Comparison of ENCODE assay signal across 1 mouse cellular context in the genomic region with DNA sequence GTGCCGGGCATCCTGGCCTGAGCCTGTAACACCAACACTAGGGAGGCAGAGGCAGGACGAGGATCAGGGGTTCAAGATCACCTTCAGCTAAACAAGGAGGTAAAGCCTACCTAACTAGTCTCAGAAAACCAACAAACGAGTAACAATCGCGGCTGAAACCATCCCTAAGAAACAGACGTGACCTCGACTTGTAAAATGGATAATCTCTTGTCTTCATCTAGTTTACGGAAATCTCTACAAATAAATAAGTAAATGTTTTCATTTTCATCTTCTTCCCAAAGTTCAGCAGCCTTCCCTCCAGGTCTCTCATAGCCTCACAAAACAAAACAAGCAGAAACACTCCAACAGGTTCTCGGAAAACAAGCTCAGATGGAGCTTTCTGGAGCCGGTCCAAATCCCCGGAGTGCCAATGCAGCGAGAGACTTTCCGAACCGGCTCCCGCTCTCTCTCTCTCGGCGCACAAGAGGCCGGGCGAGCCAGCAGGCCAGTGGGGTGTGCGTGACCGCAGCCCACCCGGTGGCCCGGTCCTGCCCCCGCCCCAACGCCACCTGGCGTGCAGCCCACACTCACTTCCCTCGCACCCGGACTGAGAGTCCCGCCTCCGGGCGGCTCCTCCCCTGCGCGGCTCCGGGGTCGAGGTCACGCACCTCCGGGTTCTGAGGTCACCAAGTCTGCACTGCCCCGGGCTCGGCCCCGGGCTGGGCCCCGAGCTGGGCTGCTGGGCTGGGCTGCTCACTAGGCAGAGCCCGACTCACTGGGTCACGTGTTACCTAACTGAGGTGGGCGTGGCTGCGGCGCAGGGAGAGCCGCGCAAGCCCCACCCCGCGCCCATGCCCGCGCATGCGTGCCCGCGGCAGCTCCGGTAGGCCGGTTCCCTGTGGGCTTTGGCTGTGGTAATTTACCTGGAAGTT.
TF ChIP-seq lines count a peak whose summit lies in the region.

TSS of gene Wdsub1 (minus strand) at position 761 of the 911 bp plus-strand sequence.

TF ChIP-seq in MEL, 35 proteins besides CTCF, POLR2A, EP300 and RAD21 (continued from another document):
- TF ChIP-seq E2F4 (IDR thresholded peaks at IDR 0.05; ENCODE audit: borderline replicate concordance, low read depth, low read length) (no peak), HCFC1 (IDR thresholded peaks at IDR 0.05; ENCODE audit: low read depth, low read length) (no peak), SMC3 (IDR thresholded peaks at IDR 0.05; ENCODE audit: low read depth, low read length) (0 out of 2 replicates have a peak, but pooled peaks have one; percentile 2), CHD1 (IDR thresholded peaks at IDR 0.05; ENCODE audit: low read depth, low read length) (no peak), ELF1 (IDR thresholded peaks at IDR 0.05; ENCODE audit: low read depth, low read length) (peak; percentile 30; the same call in 1 of the 2 replicates), ZC3H11A (IDR thresholded peaks at IDR 0.05; ENCODE audit: low read depth, low read length) (no peak), MYC (IDR thresholded peaks at IDR 0.05; ENCODE audit: low read depth, low read length) (no peak), TCF12 (IDR thresholded peaks at IDR 0.05; ENCODE audit: low read depth, low read length) (peak; percentile 7; the same call in 1 of the 2 replicates), SIN3A (IDR thresholded peaks at IDR 0.05; ENCODE audit: low read length) (no peak; the same call in 1 of the 2 replicates), ZMIZ1 (IDR thresholded peaks at IDR 0.05; ENCODE audit: low read depth, low read length) (0 out of 2 replicates have a peak, but pooled peaks have one; percentile 43)
